Mouse (Mus musculus) G1E (cell line): ENCODE measurements around the gene Cwc27.

ENCODE experiments used
- CTCF ChIP-seq: IDR thresholded peaks from 2 replicates; pipeline ENCODE4 v1.5.1; 2012; ENCODE audit warnings: low read depth, low read length, inconsistent platforms, mixed read lengths
- GATA1 ChIP-seq: IDR thresholded peaks from 2 replicates; pipeline ENCODE4 v1.6.1; 2012; ENCODE audit warnings: borderline replicate concordance, low read length, inconsistent platforms, mixed read lengths
- POLR2AphosphoS5 ChIP-seq: IDR thresholded peaks from 2 replicates; pipeline ENCODE4 v1.6.1; 2012; ENCODE audit warnings: low read depth, low read length, inconsistent platforms; ENCODE audit not compliant: insufficient replicate concordance

DNA sequence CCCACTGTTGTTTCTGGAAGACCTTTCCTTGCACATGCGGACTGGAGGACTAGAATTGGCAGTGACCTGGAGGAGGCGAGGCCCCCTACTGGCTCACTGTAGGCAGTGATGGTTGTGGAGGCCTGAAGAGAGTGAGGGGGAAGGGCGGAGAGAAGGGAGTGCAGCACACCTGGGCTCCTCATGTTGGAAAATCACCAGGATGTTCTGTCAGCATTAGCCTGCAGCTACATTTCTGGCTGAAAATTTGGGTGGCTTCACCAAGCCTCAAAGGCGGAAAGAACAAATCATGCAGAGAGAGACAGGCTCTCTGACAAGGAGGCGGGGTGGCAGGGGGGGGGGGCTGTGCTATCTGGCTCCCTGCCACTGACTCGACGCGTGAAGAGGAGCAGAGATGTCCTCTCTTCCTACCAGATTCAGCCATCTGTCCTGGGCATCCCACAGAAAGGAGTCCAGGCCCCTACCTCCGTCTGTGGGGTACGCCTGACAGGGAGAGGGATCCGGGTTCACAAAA is 226.8 kb downstream of the Cwc27 start:
- no peak for TF ChIP-seq CTCF
- TF ChIP-seq GATA1, result no peak
- TF ChIP-seq POLR2AphosphoS5, result no peak
